Mouse (Mus musculus): ENCODE data around the gene Alkbh2.

Alkbh2 gene

DNA sequence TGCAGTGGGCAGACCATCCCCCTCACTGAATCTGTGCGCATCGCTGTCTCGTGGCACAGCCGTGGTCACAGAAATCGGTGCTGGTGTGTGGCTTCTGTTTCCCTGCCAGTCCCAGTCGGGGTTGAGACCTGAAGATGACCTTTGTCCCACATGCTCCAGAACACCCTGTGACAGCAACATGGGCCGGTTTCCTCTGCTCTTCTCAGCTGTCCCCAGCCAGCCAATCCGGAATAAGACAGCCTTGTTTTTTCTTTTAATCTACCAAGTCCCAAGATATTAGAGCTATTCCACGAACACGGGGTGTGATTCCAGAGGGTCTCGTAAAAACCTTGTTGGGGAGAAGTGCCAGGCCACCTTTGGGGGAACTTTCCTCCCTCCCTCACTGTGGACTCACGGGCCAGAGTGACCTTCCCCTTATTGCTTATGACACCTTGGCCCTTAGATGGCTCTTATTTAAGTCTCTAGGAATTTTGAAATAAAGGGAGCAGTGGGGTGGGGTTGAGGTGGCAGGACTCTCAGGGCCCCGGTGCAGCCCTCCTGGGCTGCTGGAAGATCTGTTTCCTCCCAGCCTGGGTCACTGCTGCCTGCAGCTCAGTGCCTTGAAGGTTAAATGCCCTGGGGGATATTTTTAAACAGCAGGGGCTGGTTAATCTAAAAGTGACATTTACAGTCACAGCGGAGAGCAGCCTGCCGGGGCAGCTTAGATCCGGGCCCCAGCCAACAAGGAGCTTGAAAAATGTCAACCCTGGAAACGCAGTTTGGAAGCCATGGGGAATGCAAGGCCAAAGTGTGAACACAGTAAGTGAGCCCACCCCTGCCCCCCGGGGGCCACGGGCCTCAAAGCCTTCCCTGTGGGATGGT lies 18.2 kb upstream of the Alkbh2 start, which contains the start of gene Acacb:
TSS of gene Acacb (plus strand) at position 508 of the 861 bp plus-strand sequence.
- no peak for DNase-seq (ENCODE audit: low read depth, low spot score)

DNA sequence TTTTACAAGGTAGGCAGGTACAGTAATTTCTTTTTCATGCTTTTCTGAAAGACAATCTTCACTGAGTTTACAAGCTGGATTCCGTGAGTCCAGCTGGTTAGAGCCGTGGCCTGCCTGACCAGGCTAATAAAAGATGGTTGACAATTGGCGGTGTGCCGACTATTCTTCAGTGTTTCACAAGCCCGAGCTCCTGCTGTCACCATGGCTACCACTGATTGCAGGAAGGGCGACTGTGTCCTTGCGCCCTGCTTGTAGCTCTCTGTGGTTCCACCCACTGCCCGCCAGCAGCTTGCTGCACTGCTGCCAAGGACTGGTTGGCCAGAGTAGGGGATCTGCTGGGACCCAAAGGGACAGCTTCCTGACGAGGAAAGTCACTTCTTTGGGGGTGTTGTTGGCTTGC lies 11.2 kb upstream of the Alkbh2 start:
- DNase-seq (ENCODE audit: low read depth, low spot score), result no peak

DNA sequence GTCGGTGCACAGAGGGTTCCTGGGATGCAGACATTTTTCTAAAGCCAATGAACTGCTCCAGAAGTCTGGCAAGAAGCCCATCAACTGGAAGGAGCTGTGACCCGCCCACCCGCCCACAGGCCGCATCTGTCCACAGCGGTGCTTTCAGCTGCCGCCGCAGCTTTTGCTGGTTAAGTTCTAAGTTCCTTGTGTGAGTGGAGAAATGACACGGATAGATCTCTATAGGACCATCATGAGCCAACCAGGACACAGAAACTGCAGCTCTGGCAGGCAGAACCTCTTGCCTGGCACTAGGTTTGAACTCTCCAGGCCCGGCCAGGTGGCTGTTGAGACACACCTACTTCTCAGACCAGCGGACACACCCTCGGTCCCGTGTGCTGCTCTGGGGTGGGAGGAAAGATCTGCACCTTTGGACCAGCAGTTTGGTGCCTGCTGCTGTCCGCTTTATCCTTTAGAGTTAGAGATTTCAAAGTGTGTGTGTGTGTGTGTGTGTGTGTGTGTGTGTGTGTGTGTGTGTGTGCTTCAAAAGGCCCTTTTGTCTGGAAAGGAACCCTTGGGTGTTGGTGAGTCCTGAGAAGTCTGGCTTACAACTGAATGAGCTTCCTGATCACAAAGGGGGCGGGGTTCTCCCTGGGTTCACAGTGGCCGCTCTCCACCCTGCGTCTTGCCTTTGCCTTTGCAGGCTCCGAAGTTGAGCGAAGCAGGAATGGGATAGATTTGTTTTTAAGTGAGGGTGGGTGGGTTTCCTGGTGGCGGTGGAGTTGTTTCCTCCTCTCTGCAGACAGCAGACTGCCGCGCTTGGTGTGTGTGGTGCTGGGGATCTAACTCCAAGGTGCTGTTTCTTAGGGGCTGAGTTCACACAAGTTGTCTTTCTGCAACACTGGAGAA lies 10.5 kb upstream of the Alkbh2 start:
- no peak for DNase-seq (ENCODE audit: low read depth, low spot score)

DNA sequence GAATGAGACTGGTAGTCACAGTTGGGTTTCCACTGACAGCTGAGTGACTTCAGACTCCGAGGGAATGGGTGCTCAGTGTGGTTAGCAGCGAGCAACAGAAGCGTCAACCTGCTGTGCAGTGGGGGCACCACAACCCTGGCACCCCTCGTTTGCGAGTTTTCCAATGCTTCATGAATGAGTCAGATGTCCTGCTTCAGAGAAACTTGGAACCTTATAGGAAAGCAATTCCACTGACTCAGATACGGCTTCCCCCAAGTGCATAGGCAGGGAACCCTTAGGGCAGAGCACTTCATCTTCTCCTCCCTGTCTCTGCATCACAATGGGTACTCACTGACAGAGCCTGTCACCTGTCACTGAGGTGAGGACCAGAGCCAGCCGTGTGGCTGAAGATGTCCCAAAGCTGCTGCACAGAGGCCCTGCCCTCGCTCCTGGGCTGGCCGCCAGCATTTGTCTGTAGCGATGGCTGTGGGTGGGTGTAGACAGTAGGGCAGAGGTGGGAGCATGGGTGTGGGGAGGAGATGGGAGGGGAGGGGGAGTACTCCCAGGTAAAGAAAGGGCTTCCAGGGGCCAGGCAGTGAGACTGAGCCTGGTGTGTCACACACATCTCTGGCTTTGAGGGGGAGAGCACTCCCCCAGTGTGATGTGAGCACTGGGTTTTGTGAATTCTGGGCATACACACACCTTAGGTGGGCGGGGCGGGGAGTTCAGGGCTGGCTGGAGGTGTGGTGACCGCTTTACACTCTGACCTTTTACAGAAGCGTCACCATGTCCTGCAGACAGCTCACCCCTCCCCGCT lies 9.7 kb upstream of the Alkbh2 start:
- no peak for DNase-seq (ENCODE audit: low read depth, low spot score)

DNA sequence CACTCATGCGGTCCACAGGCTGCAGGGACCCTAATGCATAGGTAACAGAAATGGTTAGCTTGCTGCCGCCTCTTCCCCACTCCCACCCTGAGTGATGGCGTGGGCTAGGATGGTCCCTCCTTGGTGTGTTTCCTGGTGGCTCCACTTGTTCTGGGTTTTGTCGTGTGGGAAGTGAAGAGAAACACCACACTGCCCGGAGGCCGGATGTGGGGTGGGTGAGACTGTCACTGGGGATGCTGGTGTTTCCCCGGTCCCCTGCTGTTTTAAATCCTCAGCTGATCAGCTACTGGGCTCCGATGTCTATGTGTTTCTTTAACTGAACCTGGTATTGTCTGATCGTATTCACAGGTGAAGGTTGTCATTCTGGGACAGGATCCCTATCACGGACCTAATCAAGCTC lies 7.5 kb upstream of the Alkbh2 start:
- no peak for DNase-seq (ENCODE audit: low read depth, low spot score)

DNA sequence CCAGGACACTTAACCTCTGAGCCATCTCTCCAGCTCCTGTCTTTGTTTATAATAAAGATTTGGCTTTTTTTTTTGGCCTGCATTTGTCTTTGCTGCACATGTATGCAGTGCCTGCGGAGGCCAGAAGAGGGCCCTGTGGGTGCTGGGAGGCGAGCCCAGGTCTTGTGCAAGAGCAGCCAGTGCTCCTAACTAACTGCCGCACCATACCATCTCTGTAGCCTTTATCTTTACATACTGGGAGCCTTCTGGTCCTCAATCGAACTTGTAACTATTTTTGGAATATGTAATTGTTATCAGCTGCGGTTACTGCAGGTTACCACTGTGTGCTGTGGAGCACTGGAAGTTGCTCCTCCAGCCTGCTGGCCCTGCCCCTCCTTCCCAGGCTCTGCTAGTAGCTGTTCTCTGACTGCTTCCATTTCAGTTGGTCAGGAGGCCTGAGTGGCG lies 6.1 kb upstream of the Alkbh2 start:
- DNase-seq (ENCODE audit: low read depth, low spot score), result no peak

DNA sequence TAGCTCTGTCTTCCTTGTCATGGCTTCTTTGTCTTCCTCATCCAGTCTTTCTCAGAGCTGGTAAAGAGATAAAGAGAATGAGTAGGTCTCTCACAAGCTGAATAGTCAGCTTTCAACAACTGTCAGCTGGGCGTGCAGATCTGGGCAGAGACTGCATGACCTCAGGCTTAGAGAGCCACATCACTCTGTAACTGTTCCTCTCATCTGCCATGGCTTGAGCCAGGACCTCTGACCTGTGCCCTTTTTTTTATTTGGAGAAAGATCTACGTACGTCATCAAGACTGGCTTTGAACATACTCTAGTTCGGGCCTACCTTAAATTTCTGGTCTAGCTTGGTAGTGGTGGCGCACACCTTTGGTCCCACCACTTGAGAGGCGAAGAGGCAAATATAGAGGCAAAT lies 4.8 kb upstream of the Alkbh2 start:
- no peak for DNase-seq (ENCODE audit: low read depth, low spot score)

DNA sequence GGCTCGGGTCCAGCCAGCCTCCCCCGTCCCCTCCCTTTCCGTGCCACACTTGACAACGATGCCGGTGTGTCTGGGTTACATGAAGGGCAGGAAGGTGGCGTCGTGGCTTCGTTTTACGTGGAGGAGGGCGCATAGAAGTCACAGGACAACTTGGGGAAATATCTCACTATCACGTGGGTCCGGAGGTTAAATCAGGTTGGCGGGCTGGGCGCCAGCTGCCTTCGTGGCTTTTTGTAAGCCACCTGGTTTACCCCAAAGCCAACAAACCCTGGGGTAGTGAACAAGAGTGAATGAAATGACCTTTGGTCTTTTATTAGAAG lies 3.5 kb upstream of the Alkbh2 start:
- peak; percentile 20 for DNase-seq (ENCODE audit: low read depth, low spot score)

DNA sequence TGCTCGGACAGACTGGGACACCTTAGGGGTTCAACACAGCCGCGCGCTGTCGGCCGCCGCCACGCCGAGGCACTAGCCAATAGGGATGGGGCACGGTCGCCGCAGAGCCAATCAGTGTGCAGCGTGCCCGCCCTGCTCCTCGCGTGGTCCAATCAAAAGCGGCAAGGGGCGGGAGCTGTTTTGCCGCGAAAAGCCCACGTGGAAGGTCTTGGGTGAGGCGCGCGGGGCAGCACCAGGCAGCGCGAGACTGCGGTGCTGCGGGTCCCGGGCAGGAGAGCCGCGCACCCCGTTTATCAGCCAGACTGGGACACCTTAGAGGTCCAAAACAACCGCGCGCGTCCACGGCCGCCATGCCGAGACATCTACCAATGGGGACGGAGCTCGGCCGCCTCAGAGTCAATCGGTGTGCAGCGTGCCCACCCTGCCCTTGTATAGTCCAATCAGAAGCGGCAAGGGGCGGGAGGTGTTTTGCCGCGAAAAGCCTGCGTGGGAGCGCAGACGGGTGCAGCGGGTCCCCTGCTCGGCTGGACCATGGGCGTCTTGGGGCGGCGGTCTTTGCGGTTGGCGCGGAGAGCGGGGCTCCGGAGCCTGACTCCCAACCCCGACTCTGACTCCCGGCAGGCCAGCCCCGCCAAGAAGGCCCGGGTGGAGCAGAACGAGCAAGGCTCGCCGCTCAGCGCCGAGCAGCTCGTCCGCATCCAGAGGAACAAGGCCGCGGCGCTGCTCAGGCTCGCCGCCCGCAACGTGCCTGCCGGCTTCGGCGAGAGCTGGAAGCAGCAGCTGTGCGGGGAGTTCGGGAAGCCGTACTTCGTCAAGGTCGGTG lies 2.9 kb upstream of the Alkbh2 start:
- peak; percentile 85 for DNase-seq (ENCODE audit: low read depth, low spot score)

DNA sequence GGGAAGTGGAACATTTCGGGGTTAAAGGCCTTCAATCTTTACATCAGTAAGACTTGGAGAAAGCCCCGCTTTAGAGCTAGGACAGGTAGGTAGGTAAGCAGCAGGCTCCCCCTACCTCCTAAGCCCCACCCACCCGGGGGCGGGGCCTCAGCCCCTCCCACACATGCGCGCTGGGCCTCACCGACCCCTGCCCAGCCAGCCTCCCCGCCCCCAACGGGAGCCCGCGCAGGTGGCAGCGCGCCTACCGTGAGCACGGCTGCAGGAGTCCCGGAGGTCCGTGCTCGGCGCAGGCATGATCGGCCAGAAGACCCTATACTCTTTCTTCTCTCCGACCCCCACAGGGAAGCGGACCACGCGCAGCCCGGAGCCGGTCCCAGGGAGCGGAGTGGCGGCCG lies 2.2 kb upstream of the Alkbh2 start, which contains the start of gene Ung:
TSS of gene Ung (plus strand) at position 176 of the 395 bp plus-strand sequence.
- peak; percentile 49 for DNase-seq (ENCODE audit: low read depth, low spot score)

DNA sequence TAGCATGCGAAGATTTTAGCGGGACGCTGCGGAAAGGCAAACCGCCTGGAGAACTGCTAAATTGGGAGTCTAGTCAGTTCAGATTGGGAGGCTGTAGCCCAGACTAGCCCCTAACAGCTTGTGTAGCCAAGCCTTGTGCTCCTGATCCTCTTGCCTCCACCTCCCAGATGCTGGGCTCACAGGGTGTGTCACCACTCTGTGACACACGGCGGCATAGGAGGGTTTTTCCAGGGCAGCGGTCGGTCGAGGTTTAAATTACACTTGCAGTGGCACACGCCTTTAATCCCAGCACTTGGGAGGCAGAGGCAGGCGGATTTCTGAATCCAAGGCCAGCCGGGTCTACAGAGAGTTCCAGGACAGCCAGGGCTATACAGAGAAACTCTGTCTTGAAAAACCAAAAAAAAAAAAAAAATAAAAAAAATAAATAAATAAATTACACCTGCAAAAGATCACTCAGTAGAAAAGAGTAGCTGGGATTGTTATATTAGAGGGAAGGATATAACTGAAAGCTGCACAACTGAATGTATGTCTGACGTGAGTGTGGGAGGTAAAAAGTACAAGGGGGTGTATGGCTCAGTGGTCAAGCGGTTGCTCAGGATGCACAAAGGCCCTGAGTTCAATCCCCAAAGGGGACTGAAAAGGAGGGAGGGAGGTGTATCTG lies 1.7 kb upstream of the Alkbh2 start:
- no peak for DNase-seq (ENCODE audit: low read depth, low spot score)

DNA sequence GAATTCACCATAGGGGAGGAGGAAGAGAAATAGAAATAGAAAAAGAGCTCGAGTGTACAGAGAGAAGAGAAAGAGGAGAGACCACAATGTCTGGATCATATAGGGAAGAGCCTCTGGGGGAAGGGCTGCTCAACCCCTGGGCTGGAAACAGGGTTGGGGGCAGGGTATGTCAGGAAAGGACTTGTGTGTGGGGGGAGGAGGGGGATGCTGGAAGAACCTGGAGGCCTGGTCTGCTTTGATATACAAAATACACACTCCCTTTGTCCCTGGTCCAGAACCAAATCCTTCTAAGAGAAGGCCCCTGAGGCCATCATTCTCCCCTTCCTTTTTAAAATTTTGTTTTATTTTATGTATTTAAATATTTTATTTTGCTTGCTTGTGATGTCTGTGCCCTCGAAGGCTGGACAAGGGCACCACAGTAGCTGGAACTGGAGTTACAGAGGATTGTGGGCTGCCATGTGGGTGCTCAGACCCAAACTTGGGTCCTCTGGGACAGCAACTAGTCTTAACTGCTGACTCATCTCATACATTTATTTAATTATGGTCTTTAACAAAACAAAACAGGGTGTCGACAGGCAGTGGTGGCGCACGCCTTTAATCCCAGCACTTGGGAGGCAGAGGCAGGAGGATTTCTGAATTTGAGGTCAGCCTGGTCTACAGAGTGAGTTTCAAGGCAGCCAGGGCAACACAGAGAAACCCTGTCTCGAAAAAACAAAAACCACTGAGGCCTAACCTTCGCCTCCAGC lies 1.3 kb downstream of the Alkbh2 start:
- no peak for DNase-seq (ENCODE audit: low read depth, low spot score)

DNA sequence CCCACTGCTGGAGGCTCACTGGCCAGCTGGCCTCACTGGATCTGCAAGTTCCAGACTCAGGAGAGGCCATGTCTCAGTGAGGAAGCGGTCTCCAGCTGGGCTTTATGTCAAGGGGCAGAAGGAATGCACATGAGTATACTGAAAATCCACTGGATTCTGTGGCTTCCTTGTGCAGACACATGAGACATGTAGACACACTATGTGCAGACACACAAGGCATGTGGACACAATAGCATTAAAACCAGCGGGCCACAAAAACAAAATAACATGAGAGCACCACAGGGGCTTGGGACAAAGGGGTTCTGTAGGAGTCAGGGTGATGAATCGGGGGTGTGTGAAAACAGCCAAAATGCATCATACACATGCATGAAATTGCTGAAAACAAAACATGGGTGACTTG lies 2.0 kb downstream of the Alkbh2 start:
- DNase-seq (ENCODE audit: low read depth, low spot score), result no peak

DNA sequence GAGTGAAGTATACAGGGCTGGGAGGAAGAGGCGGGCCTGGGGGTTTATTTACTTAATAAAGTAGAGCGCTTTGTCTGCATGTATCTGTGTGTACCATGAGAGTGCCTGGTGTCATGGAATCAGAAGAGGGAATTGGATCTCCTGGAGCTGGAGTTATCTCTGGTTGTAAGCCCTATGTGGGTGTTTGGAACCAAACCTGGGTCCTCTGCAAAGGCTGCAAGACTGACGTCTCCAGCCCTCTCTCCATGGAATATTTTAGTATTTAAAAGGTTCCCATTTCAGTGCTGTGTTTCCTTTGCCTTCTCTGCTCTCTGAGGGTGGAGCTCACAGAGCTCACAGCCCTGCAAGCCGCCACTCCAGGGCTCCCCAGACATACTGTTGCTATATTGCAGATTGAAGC lies 8.2 kb downstream of the Alkbh2 start:
- no peak for DNase-seq (ENCODE audit: low read depth, low spot score)

DNA sequence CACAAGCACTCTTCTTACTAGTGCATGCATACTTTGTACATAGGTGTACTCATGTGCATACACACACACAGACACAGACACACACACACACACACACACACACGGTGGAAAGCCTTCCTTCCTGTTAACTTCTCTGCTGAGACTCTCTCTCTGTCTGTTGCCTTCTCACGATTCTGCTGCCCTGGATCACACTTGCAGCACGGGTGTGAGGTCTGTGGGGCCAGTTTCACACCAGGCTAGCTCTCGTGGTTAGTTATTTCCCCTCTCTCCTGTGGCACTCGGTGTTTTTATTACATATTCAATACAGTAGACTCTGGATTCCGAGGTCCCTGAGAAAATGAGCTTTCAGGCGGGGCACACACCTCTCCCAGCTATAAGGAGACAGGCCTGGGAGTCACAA lies 11.4 kb downstream of the Alkbh2 start:
- DNase-seq (ENCODE audit: low read depth, low spot score), result no peak

DNA sequence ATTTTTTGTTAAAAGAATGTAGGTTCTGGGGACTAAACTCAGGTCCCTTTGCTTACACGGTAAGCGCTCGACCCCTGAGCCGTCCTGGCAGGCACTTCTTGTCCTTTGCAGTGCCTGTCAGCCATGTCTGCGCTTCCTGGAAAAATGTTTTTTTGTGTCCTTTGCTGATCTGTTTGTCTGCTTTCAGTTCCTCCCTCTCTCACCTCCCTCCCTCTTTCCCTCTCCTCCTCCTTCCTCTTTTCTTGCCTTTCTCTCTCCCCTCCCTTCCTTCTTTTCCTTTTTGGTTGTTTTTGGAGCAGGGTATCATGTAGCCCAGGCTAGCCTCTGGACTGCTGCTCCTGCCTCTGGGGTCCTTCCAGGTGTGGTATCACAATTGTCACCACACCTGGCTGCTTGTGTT lies 13.0 kb downstream of the Alkbh2 start:
- no peak for DNase-seq (ENCODE audit: low read depth, low spot score)

DNA sequence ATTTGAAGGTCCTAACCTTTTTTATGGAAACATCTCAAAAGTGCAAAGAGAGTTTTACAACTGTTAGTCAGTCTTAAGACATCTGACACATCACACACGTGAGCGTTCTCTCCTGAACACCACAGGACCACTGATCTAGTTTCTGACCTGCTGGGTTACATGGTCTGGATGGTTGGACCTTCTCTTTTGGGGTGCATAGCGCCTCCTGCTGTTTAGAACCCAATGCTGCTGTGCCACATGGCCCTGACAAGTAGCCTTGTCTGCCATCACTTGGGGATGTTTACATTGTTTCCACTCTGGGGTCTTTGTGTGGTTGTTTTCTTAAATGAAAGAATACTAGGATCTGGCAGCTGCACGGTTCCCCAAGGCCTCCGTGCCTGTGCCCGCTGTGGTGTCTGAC lies 14.7 kb downstream of the Alkbh2 start:
- no peak for DNase-seq (ENCODE audit: low read depth, low spot score)

DNA sequence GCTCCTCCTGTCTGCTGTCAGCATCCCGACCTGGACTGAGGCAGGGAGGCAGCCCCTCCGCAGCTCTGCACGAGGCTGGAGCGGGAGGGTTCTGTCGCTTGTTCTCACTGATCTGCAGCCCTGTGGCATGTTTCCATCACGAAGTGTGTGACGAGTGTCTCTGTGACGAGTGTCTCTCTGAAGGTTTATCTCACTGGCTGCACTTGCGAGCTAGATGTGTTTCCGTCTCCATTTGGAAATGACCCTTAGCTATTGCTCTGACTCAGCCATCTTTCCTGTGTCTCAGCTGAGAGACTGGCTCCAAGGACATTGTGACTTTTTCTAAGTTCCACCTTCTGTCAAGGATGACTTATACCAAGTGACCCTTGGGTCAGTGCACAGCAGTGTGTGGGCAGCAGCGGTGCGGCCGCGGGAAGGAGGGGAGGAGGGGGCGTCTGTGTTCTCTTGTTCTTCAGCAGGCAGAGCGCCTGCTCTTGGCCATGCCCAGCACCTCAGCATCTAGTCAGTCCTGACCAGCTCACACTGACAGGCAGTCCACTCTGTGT lies 21.6 kb downstream of the Alkbh2 start:
- DNase-seq (ENCODE audit: low read depth, low spot score), result no peak

DNA sequence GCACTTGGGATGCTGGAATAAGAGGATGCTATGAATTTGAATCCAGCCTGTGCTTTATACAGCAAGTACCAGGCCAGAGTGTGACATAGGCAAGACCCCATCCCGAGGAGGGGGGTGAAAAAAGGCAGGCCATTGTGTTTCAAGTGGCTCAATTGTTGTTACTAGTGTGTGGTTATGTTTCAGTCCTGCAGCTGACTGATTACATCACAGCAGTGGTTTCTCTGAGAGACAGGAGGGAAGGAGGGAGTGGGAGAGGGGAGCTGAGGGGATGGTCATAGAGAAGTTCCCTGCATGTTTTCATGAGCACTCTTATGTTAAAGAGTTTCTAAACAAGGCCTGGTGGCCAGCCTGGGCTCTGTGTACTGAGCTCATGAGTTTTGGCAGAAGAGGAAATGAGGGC lies 25.2 kb downstream of the Alkbh2 start:
- DNase-seq (ENCODE audit: low read depth, low spot score), result no peak

Measured in embryo, embryonic 11.5 days (tissue).